Mouse (Mus musculus): ENCODE measurements around the gene Heatr5b.
A peak's percentile ranks its signal among the peaks of the same experiment; 100 is the strongest.

Gene Heatr5b

DNA sequence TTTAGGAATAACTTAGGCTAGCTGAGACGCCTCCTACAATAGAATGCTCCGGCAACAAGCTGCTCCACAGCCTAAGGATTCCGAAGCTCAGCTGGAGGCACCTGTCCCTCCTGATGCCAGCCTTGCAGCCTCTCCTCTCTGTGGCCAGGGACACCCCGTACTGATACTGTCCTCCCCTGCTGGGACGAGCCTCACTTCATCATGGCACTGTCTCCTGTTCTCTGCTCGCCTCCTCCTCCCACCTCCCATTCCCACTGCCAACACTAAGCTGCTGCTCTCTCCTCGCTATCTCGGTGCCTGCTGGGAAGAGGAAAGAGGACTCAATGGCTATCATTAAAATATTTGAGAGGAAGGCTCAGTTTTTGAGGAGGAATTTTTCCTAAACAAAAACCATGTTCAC lies 67.6 kb downstream of the Heatr5b start:
- DNase-seq: no peak

DNA sequence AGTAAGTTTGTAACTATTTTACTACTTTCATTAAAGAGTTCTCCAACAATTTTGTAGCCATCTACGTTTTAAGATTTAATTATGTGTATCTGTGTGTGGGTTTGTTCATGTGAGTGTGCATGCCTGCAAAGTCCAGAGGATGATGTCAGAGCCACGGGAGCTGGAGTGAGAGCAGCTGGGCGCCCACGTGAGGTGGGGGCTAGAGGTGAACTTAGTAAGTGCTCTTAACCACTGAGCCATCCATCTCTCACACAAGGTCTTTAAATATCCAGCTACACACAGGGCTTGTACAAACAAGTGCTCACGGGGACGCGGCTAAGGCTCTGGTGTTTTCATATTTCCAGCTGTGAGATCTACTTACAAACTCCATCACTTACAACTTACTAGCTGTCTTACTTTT lies 69.1 kb downstream of the Heatr5b start:
- no peak for DNase-seq

DNA sequence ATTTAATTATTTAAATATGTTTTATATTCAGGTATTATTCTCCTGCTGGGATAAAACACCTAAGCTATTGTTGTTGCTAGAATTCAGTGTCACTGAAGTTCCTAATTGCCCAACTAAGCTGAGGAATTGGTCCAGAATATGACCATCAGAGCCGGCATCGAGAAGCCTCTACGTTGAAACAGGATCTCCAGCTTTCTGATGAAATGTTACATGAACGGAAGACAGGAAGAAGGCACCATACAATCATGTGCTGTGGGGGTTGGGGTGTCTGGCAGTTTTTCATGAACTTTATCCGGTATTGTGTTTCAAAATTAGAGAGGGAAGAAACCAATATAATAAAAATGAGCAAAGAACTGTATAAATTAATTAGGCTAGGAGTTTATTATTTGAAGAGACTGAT lies 71.9 kb downstream of the Heatr5b start:
- DNase-seq: no peak

DNA sequence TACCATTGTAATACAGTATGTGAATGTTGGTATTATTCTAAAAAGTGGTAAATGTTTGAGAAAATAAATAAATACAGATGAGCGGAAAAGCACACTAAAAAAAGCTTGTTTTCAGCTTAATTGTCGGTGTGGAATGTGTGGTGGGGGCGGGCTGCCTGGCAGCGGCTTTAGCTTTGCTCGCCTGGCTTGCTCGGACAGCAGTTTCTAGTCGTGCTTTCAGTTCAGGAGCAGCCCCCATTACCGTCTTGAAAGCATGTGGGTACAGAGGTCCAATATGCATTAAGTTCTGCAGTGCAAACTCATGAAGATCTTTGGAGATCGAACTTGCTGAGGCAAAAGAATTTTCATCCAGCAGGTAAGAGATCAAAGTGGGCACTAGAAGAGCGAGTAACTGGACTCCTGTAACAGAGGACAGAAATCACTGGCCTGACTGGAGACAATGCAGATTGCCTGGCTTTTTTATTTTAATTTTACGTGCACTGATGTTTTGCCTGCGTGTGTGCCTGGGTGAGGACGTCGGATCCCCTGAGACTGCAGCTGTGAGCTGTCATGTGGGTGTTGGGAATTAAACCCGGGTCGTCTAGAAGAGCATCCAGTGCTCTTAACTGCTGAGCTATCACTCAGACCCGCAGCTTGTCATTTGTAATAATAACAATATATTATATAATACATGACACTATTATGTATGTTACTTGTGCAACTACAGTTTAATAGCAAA lies 82.1 kb downstream of the Heatr5b start:
- DNase-seq: no peak

DNA sequence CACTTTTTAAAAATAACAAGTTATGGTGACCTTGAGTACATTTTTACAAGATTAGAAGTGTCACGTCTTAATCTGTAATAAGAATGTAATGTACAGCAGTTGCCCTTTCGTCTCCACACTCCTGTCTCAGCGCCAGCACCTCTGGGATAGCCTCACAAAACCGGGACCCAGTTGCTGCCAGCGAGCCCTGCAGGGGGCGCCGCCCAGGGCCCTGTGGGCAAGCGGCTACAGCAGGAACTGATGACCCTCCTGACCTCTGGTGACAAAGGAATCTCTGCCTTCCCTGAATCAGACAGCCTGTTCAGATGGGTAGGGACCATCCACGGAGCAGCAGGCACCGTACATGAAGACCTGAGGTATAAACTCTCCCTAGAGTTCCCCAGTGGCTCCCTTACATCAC lies 83.1 kb downstream of the Heatr5b start:
- peak in 1 of 2 experiments; percentile 23 for DNase-seq

DNA sequence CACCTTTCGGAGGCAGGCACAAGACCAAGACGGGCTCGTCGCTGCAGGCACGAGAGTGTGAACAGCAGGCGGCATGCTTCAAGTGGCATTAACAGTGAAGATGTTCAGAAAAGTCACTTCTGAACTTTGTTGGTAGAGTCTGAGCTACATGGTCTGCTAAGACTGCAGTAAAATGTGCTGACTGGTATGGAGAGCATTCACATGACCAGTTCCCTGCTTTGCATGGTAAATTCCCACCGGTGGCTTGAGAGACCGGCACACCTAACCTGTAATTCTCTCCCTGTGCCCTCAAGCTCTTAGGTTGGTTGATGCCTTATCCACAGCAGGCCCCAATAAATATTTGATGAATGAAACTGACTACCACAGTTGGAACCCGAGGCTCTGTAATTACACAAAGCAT lies 86.7 kb downstream of the Heatr5b start:
- DNase-seq: no peak

DNA sequence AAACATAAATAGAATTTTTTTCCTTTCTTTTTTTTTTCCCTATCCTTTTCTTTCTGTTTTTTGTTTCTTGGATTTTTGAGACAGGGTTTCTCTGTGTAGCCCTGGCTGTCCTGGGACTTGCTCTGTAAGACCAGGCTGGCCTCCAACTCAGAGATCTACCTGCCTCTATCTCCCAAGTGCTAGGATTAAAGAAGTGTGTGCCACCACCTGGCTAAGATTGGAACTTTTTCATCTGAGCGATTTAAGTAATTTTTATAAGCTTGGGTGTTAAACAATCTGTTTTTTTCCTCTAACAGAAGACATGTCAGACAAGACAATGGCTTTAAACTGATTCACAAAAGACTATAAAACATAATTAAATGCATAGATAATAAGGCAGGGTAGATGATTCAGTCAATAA lies 96.7 kb downstream of the Heatr5b start:
- no peak for DNase-seq

DNA sequence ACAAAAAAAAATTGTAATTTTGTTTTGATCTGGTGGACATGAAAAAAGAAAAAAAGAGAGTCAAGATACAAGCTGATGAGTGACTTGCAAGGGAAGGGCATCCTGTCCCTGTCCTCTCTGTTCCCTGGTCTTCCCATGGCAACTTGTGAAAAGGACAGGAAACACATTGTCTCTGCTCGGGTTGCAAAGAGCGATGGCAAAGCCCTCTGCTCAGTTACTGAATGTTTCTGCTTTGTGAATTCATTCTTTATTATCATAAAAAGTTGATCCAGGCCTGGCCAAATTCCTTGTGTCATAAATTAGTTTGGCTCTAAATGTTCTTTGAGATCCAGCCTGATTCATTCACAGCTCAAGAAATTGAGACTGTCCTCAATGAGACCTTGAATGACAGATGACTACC lies 97.4 kb downstream of the Heatr5b start:
- DNase-seq: no peak

DNA sequence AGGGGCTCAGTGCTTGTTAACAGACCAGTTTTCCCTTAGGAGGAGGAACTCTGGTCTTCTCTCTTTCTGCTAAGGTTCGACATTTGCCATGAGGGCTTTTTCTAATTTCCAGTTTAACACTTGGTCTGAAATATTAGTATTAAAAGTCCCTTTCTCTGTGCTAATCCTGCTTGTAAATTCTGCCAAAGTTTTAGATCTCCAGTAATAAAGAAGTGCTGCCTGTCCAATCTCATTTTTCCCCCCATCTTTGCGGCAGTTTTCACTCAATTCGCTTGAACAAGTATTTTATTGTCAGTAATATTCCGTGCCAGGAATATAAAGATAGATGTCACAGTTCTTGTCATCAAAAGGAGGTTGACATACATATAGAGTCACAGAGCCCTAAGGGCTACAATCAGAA lies 98.1 kb downstream of the Heatr5b start, which contains the start of gene Strn:
TSS of gene Strn (minus strand) at position 101 of the 400 bp plus-strand sequence.
- DNase-seq: no peak

DNA sequence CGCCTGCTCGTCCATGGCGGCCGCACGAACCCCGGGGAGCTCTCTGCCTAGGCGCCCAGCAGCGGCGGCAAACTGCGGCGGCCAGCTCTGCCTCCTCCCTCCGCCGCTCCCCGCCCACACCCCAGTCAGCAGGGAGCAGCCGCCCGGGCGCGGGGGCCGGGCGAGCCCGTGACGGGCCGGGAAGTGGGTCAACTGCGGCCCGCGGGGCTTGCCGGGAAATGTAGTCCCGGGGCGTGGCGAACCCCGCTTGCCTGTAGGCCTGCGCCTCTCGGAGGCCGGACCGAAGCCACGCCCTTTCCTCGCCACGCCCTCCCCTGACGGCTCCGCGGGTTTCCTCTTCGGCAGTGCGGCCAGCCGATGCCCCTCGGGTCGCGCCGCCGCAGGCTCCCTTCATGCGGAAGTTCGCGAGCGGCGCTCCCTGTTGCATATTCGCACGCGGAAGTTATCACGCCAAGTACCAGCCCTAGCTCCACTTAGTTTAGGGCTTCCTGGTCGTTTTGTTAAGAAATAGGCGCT lies 98.6 kb downstream of the Heatr5b start:
- DNase-seq: peak; percentile 98 to 99

DNA sequence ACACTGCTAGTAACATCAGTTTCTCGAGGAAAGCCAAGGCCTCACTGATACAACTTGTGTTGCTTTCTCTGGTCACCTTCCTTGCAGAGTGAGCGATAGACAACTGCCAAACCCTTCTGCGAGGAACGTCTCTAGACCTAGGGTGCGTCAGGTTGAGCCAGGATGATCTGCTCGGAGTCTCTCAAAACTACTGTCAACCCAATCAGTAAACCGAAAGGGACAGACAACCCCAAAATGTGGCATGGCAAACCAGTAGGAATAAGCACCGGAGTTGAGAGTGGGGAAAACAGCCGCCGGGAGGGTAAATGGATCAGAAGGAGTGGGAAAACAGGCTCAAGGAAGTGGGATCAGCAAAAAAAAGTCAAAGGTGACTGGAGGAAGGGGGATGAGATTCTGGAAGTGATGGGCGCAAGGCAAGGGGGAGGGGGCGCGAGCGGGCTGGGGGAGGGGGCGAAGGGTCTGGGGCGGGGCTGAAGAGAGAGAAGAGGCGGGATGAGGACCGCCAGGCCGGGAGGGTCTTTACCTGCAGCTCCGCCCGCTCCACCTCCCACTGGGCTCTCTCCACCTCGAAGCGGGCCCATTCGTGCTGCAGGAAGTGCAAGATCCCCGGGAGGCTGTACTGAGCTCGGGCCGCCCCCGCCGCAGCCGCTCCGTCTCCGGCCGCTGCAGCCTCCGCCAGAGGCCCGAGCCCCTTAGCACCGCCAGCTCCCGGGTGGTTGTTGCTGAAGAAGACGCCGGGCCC lies 99.3 kb downstream of the Heatr5b start:
- DNase-seq: peak; percentile 42 to 52

DNA sequence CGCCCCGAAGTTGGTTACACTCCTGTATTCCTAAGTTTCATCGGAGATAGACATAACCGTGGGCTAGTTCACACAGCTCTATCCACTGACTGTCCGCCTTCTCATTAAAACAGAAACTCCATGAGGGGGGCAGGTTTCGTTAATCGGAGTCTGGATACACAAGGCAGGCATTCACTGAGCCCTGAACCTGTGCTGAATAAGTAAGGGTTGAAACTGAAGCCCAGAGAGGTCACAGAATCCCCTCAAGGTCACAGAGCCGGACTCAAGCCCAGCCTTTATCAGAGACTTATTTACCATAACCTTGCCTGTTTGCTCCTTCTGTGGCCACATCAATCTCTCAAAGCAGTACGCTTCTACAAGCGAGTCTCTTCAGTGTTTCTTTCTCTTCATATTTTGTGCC lies 100.4 kb downstream of the Heatr5b start:
- no peak for DNase-seq

DNA sequence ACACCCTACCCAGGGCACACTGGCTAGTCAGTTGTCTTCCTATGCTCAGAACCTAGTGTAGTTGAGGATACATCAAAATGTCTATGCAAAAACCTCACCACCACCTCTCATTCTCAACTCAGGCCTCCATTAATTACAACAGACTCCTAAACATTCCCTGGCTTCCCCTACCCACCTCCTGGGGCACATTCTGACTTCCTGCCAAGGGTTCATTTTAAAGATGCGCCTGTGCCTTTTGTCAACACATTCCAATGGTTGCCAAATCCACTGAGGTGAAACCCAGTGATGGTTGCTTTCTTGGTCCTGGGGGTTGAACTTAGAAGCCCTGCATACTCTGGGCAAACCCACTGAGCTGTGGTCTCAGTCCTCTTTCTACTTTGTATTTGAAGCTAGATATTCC lies 103.1 kb downstream of the Heatr5b start:
- peak; percentile 33 to 58 for DNase-seq

DNA sequence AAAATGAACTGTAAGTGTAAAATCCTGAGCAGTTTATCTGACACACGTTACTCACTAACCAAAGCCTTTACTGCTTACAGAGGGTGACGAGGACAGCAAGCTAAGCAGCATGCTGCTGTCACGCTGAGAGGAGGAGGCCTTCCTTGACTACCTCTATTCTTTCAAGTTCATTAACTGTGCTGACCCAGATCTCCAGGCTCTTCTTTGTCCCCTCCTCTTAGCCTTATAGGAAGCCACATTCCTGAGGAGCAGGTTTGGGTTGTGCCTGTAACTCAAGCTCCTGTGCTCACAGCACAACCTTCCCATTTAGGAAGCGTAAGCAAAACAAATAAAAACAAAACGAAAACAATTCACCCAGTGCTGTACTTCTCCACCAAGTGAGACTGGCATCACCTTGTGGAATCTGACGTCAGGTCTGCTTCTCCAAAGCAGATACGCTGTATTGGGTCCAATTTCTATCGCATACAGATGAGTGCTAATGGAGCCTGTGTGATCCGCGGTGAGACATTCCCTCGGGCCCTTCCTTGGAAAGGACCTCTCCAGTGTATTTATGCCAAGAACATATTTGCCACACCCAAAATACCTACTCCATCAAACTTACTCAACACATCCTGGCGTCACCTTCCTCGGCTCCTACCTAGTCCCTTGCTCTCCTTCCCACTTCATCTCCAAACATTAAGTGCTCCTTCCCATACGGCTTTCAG lies 108.3 kb downstream of the Heatr5b start:
- DNase-seq: no peak

DNA sequence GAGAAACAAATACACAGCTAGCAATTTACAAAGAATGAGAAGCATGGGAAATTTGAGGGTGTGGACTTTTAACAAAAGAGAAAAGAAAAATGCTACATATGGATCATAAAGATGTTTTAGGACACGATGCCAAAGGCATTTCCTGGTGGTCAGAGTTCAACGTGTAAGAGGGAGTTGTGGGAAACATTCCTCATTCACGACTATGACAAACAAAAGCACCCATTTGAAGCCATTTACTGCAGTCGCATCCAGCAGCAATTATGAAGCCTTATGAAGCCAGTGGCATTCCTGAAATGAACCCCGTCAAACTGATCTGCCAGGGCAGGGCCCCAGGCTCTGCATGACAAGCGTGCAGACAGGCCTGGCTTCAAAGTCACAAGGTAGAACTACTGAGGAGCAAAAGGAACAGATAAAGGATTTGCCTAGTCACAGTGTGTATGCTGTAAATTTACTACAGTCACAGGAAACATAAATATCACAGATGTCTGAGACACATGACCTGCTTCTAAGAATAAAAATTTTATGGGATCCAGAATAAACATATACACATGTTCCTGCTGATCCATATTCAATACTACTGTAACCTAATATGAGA lies 110.6 kb downstream of the Heatr5b start:
- DNase-seq: no peak

DNA sequence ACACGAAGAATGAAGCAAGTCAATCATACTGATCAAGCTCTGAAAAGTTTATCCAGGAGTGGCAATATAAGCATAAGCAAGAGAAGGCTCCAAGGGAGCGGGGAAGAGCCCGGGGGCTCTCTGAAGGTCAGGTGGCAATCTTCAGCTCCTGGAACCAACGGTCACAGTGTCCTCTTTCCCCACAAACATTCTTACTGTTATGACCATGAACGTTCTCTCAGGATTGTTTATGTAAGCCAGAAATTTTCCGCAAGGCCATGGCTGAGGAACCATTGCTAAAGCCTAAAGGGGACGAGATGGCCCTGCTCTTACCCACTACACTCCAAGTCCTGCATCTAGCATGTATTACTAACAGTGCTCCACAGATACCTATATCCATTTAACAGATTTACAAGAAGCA lies 113.5 kb downstream of the Heatr5b start:
- no peak for DNase-seq

DNA sequence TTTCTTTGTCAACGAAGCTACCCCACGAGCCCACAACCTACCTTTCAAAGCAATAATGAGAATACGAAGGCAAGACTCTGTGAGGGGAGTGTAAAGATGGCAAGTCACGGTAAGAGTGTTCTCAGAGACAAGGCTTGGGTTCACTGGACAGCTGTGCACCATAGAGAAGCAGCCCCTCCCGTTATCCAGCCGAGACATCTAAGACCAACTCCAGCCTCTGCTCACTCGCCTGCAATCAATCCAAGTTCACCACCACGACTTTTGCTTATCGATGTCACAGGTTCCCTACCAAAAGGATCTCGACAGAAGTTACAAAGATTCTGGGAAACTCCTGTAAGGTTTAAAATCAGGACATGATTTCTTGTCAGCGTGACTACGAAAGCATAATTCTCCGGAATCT lies 116.1 kb downstream of the Heatr5b start:
- DNase-seq: no peak

DNA sequence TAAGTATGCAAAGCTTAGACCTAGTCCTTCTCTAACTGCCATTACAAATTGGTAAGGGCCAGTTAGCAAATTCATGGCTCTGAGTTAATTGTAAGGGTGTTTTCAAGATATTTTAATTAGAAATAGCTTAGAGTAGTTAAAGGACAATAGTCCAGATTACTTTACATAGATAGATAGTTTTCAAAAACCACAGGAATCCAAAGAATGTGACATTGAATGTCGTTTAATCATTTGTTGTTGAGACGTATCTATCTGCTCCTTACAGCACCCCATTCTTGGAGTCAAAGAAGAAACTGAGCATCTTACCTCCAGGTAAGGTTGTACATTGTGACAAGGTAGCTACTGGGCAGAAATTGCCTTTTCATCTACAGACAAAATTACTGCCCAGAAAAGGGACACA lies 124.9 kb downstream of the Heatr5b start:
- DNase-seq: no peak

DNA sequence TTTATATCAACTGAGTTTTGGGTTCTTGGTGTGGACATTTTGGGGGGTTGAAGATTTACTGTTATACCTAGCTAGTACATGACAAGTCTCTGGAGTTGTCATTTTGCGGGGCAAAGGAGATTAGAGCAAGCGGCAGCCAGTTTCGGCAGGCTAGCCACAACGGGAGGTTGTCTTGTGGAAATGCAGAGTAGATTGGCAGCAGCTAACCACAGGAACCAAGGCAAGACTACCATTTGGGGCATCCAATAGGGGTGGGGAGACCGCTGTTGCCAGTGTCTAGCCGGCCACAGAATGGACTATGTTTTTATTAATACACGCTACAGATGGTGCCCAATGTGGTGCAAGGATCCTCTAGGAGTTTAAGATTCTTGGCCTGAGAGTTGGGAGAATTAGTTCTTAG lies 126.7 kb downstream of the Heatr5b start:
- DNase-seq: no peak

DNA sequence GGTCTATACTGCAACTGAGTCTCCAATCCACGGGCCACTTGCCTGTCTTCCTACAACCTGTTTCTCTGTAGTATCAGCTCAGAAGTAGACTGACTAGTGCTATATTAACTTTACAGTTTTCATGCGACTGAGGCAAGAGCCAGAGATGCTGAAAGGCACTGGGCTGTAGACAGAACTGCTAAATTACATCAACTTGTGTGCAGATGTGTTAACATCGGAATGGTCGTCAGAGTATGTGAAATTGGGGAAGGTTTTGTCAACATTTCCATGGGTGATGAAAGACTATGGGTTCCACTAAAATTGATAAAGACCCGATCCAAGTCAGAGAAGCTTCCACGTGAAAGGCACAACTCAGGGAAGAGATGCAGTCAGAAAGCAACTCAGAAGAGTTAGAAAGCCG lies 132.2 kb downstream of the Heatr5b start:
- no peak for DNase-seq
